Mouse (Mus musculus): Measurements from ENCODE around the gene Fam149a.
A peak's percentile ranks its signal among the peaks of the same experiment; 100 is the strongest.

Gene Fam149a

DNA sequence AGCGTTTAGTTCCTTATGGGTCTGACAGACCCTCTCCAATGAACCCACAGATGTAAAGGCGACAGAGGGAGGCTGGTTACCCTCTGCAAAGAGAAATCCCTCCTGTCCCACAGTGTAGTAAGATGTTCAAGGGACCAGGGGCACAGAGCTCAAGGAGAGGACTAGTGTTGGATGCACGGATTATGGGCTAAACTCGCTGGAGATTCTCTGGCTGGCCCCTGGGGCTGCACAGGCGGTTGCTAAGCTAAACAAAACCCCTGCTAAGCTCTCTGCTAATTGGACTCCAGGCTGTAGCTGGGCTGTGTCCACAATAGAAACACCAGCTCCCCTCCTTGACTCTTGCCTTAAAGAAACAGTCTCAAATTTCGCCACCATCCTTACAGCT, at the start of gene Fam149a:
Gene Fam149a, minus strand, starts transcription at position 329 of the 385 bp plus-strand sequence.
- no peak for DNase-seq (ENCODE audit: extremely low read depth, low read depth)

DNA sequence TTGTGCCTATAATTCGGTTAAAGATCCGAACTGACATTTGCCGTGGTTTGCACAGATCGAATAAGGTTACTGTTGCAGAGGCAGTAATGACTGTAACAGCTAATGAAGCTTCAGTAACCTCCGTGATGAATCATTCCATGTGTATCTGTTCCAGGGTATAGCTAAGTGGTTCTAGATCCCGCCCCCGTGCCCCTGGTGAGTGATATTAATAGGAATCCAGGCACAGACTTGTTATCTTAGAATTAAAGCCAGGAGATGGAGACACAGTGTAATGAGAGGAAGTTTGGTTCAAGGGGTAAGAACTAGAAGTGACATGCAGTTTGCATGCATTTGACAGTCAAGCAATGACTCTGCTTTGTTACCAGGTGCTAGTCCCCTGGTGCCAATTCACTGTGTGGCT, 38.1 kb upstream of the Fam149a start:
- no peak for DNase-seq (ENCODE audit: extremely low read depth, low read depth)

DNA sequence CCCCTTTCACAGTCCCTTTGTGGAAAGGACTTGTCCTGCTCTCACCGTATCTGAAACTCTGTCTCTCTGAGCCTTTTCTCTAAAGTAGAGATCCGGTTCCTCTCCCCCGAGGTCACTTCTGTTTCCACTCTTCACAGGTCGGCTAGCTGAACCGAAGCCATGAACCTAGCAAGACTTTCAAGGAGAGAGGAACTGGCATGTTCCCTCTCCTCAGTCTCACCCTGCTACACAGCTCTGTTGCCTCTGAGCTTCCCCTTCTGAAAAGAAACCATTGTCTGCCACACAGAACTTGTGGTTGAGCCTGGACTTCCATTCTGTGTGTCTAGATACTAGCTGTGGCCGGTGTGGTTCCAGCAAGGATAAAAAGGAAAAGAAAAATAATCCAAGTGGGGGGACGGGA, 32.9 kb upstream of the Fam149a start:
- no peak for DNase-seq (ENCODE audit: extremely low read depth, low read depth)

DNA sequence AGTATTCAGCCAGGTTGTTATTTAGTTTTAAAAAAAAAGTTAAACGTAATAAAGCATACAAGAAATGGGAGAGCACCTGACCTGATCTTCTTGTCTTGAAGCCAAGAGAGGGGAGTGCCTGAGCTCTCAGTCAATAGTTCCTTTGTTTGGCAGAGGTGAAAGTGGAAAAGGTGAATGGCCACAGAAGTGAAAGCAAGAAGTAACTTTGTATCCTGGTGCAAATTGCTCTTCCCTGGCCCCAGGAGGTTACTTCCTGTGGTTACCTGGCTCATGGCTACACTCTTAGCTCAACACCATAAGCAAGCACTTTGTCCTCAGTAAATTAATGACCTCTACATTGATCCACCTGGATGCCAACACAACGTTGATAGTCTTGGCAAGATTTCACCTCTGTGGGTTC, 28.8 kb upstream of the Fam149a start, which contains the start of gene Tlr3:
Gene Tlr3, minus strand, starts transcription at position 199 of the 400 bp plus-strand sequence.
- DNase-seq (ENCODE audit: extremely low read depth, low read depth) = no peak

DNA sequence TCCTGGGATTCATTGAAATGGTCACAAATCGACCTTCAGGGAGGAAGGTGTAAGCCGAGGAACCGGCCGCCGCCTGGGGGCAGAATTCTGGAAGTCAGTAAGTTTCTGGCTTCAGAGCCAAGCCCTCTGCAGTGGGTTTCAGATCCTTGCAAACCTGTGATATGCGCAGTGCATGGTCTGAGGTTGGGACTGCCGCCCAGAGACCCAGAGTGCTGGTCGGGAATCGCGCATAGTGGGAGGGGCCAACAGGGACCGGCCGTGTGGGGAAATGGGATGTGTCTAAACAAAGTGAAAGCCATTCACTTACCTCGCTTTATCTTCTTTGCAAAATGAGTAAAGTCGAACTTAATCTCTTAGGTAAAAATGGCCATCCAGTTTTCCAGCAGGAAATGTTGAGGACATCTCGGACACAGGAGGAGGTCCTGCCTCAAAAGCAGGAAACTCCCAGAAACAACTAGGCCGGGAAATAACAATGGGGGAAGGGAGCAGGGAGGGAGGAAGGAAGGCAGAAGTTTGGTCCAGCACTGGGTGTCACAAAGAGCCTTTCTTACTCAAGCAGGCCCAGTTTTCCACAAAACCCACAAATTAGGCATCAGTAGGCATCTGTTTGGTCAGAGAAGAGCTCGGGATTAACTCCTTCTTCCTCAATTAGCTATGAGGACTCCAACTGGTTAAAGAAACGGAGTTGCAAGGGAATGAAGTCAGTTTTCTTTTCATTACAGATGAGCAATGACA, 28.2 kb upstream of the Fam149a start:
- DNase-seq (ENCODE audit: extremely low read depth, low read depth) = no peak

DNA sequence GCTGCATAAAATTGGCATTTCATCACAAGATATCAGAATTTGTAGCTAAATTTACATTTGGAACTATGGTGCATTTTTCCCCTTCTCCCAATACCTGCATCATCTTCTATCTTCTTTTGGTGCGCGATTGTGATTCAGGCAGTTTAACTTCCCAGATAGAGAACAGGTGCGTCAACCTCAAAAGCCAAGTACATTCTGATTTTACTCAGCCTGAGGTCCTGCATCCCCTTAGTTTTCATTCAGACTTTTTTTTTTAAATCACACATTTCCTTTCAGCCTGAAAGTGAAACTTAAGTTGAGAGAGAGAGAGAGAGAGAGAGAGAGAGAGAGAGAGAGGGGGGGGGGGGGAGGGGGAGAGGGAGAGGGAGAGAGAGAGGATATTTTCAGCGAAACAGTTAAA, 27.6 kb upstream of the Fam149a start:
- no peak for DNase-seq (ENCODE audit: extremely low read depth, low read depth)

DNA sequence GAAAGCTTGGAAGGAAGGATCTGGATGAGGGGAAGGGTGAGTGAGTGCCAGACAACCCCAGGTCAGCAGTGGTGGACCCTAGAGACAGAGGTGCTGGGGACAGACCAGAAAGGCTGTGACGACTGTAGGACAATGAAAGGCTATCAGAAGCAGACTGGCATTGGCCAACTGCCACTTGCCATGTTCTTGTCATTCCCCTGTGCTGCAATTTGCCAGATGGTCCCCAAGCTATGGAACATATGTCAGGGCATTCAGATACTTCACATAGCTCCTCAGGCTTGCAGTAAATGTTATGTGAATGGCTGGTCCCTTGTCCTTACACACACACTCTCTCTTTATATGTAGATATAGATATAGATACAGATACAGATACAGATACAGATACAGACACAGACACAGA, 1.2 kb upstream of the Fam149a start:
- DNase-seq (ENCODE audit: extremely low read depth, low read depth) = no peak

DNA sequence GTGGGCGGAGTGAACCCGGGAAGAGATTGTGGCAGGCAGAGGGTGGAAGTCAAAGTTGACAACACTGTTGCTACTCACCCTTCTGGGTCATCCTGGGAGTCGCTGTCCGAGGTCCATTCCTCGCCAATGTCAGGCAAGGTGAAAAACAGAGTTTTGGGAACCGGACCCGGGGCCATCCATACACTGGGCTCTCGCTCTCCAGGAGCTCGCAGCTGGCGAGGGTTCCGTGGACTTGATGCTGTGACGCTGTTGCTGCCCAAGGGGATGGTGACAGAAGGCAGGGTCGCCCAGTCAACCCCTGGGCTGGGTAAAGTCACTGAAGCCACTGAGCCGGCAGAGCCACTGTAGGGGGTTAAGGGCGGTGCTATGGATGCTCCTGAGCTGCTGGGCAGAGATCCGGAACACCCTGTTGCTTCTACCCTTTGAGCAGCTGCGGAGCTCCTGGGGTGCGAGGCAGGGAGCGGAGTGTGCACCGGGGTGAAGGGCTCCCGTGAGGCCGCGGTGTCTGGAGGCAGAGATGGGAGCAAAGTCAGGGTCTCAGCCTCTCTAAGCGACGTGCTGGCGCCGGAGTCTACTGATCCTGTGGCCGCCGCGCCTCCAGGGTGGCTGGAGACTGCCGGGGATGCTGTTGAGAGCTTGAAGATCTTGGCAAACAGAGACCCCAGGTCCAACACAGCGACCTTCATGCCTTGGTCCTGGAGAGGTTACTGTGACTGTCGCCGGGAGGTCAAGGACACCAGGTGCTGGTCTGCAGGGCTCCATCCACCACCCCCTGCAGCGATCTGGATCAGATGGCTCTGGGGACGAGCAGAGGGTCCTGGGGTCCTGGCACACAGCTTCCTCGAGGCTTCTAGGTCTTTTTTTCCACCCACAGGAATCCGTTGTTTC, 772 bp downstream of the Fam149a start:
- DNase-seq (ENCODE audit: extremely low read depth, low read depth) = no peak

DNA sequence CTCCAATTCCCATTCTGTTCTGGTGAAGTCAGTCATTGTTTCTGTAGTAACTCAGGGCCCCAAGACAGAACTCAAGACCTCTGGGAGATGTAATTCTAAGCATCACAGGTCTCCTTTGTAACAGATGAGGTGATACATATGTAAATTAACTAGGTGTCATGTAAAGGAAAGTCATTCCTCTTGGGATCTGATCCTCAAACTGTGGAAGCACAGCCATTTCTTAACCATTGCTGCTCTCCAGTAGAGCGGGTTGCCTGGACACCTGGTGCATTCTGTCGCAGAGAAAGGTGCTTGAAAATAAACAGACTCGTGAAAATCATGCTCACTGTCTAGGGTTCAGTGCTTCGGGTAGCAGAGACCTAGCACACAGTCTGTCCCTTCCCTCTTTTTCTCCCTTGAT, 1.5 kb downstream of the Fam149a start:
- no peak for DNase-seq (ENCODE audit: extremely low read depth, low read depth)

DNA sequence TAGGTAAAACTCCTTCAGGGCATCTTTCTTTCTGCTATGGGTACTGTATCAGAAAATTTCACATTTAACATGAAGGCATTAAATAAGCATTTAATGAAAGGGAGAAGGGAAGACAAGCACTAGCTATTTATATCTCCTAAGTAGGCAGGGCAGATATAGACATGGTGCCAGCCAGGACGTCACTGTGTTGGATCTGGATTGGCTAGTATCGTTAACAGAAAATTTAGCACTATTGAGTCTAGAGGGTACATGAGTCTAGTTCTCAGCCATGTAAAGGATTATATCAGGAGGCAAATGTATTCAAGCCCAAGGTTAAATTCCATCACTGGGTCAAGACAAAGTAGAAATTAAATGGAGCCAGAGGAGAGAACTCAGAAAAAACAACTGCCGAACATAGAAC, 8.0 kb downstream of the Fam149a start:
- no peak for DNase-seq (ENCODE audit: extremely low read depth, low read depth)

DNA sequence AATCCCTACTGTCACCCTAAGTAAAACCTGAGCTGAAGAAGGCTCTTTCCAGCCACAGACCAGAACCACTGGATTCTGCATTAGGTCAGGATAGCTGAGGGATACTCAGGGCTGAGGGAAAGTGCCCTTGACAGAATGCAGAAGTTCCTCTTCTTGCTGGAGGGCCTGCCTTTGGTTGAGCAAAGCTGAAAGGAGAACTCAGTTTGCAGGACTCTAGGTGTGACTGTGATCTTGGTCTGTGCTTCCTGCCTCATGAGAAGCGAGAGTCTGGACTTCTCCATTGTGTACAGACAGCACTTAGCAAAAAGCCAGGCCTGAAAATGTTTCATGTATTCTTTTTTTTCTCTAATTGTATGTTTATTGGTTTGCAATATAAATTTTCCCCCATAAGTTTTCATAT, 14.9 kb downstream of the Fam149a start:
- DNase-seq (ENCODE audit: extremely low read depth, low read depth) = no peak

DNA sequence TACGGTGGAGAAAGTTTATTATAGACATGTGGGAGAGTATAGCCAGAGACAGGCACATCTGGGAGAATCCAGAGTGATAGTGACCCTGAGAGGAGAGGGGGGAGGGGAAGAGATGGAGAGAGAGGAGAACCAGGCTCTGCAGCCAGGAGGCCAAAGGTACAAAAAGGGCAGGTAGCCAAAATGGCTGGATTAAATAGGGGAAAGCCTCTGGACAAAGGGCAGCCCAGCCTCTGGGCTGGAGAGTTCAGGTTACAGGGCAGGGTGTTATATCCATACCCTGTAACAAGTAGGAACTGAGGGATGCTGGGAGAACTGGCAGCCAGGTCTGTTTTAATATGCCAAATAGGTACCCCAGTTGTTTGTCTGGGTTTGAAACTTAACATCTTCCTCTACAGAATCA, 18.9 kb downstream of the Fam149a start:
- no peak for DNase-seq (ENCODE audit: extremely low read depth, low read depth)

DNA sequence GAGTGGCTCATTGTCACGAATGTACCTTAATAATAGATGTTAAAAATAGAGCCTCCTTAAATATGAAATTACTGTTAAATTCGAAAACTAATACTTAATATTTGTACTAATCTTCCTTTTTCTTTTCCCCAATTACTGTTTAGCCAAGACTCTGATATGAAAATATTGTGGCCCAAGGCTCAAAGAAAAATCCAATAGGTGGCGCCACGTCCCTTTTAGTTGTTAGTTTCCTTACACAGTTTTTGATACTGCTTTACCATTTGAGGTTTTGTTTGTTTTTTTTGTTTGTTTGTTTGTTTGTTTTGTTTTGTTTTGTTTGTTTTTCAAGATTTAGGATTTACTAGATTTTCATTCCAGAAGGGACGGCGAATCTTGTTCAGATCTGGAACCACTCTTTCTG, 19.8 kb downstream of the Fam149a start:
- DNase-seq (ENCODE audit: extremely low read depth, low read depth) = no peak

DNA sequence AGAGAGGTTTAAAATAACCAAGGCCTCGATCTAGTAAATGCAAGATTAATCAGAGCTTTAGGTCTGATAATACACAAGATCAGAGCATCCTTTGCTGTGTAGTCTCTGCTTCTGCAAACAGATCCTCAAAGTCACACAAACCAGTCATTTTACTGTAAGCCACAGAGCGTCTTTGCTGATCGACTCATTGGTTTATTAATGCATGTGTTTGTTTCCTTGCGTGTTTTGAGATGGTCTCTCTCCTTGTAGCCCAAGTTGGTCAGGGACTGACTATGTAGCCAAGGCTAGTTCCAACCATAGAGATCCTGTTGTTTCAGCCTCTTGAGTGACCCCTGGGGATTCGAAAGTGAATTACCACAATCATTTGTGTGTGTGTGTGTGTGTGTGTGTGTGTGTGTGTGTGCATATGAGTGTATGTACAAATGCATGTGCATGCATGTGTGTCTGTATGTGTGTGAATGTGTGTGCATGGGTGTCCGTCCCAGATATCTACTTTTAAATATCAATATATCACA, 22.9 kb downstream of the Fam149a start:
- DNase-seq (ENCODE audit: extremely low read depth, low read depth) = no peak

DNA sequence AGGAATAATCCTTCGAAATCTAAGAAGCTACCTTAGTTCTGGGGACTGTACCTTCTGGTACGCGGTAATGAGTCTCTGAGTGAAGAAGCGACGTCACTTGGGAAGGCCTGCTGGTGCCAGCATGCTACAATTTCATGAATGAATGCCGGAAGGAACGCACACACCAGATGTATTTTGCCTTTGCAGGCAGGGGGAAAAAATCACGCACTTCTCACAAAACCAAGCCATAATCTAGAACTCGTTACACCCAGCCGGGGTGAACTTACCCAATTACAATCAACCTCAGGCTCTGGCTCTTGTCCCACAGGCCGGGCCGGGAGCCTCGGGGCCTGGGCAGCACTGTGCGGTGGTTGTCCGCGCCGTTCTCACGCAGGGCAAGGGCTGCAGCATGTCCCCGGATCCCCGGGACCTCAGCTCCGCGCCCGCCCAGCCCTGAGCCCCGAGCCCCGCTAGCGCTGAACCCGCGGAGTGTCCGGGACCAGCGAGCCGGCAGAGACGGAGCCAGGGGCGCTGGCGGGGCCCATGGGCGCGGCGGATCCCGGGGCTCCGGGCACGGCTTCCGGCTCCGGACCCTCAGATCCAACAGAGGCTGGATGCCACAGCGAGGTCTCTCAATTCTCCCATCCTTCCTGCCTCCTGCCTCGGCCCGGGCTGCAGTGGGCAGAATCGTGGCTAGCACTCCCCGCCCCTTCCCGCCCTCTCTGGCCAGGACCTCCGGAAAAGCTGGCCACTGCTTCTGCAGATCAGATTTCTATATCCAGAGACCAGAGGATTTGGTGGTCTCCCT, 23.8 kb downstream of the Fam149a start:
- no peak for DNase-seq (ENCODE audit: extremely low read depth, low read depth)

DNA sequence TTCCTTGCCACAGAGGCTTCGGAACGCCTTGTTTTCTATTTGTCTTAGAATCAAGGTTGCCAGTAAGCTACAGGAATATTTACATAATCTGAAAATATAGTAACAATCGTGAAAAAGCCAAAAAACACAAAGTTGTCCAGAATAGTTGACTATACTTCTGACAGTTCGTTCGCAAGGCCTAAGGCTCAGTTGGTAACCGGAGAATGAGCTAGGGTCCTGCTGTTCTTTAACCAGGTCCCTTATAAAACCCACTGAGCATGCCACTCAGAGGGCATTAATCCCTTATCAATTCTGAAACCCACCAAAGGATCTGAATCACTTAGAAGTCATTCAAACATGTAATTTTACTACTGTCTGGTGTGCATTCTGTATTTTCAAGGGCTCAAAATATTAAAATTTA, 26.3 kb downstream of the Fam149a start:
- no peak for DNase-seq (ENCODE audit: extremely low read depth, low read depth)

DNA sequence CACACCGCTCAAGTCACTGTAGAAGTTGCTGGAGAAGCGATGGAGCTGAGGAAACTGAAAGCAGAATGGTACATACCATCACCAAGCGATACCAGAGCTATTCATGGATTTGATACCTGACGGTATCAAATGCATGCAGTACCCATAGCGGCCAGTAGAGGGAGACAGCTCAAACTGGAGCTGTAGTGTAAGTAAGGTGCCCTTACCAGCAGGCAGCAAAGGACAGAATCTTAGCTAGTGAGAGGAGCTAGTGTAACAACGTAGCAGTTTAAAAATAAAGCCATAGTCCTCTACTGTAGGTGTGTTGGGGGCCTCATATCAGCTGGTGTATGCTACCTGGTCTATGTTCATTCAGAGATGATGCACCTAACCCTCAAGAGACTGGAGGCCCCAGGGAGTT, 37.1 kb downstream of the Fam149a start:
- peak; percentile 1 for DNase-seq (ENCODE audit: extremely low read depth, low read depth)

DNA sequence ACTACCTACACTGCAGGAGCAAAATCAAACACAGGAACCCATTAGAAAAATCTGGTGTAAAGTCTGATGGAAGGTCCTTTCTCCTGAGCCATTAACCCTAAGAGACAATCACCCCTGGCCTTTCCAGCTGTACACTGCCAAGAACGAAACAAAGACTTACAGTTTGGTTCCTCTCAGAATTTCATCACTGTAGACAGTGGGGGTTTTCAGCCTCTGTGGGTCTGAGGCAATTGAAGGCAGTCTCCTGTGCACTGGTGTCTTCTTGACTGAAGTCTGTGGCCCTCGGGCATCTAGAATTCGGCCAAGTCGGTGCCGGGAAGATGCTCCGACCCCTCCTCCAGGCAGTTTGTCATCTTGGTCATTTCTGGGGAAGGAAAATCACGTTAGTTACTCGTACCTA, 37.8 kb downstream of the Fam149a start:
- DNase-seq (ENCODE audit: extremely low read depth, low read depth) = no peak

DNA sequence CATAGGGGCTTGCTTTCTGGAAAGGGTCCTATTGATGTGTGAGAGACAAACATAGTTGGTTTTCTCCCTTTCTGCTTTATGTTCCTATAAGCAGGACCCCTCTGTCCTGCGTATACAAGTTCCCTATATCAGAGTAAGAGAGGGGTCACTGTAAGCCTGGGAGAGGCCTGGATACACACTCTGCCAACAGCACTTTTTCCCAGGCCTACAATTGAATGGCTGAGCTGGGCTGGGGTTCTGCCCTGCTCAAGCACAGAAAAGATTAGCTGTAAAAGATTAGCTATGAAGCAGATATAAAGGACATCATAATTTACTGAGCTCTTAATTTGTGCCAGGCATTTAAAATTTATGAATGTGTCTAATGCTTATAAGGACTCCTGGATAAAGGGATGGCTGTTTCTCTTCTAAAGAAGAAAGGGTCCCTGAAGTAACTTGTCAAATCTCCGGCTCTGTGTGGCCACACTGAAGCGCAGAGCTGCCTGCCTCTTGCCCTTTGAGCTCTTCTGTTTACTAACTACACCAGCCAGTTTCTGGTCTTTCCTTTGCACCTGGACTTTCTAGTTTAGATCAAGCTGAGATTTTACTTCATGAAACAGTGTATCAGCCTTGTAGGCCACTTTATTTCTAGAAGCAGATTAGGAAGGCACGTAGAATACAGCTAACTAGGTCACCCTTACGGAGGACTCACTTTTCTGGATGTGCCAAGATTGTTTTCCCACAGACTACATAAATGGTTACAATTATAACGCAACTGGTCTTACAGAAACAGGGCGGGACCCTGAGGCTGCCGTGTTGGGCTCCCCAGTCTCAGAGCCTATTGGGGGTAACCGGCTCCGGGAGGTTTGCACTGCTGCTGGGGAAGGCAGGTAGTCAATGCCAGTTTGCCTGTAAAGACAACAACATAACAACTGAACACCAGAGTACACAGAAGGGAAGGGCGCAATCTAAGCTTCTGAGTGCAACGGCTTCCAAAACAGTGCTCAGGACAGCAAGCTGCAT, 40.2 kb downstream of the Fam149a start:
- no peak for DNase-seq (ENCODE audit: extremely low read depth, low read depth)

DNA sequence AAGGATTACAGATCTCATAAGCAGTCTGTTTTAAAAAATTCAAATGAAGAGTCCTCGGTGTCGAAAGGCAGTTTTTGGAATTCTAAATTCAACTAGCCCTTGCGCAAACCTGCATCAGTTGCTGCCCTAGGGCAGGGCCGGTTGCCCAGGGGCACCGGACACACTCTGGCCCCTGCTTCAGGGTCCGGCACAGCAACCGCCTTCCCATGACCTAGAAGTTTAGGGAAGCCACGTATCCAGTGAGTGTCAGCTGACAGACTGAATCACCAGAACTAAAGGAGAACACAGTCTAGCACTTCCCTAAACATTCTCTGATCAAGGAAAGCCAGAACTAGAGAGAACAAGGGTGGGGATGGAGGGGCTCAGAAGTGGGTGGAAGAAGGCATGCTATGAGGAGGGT, 48.6 kb downstream of the Fam149a start:
- no peak for DNase-seq (ENCODE audit: extremely low read depth, low read depth)
